Mouse (Mus musculus) yolk sac, embryonic 10.5 days (tissue): ENCODE measurements around the gene Actn1.

ENCODE experiments used
- DNase-seq: peaks from one replicate; pipeline ENCODE4 v3.0.0-alpha.2; 2017; ENCODE audit warnings: low spot score

Gene Actn1

GRCm38 (mm10) chr12:80226101-80226500, 34.1 kb downstream of the Actn1 start:
- no peak for DNase-seq

- DNase-seq = no peak
Observed at GRCm38 (mm10) chr12:80224241-80224731, 35.9 kb downstream of the Actn1 start.

GRCm38 (mm10) chr12:80223511-80223910, 36.7 kb downstream of the Actn1 start:
- no peak for DNase-seq

- DNase-seq = no peak
Observed at GRCm38 (mm10) chr12:80222473-80222872, 37.7 kb downstream of the Actn1 start.

GRCm38 (mm10) chr12:80220260-80221038, 39.7 kb downstream of the Actn1 start:
- no peak for DNase-seq

GRCm38 (mm10) chr12:80218784-80219183, 41.4 kb downstream of the Actn1 start:
- no peak for DNase-seq

GRCm38 (mm10) chr12:80218045-80218611, 42.0 kb downstream of the Actn1 start:
- DNase-seq = no peak

- DNase-seq = no peak
Observed at GRCm38 (mm10) chr12:80217049-80217448, 43.1 kb downstream of the Actn1 start.

GRCm38 (mm10) chr12:80216258-80216881, 43.8 kb downstream of the Actn1 start:
- DNase-seq = peak; percentile 76

GRCm38 (mm10) chr12:80213810-80214209, 46.4 kb downstream of the Actn1 start:
- no peak for DNase-seq

GRCm38 (mm10) chr12:80213263-80213662, 46.9 kb downstream of the Actn1 start:
- DNase-seq = no peak

GRCm38 (mm10) chr12:80210791-80211612, 49.2 kb downstream of the Actn1 start:
- no peak for DNase-seq

- DNase-seq = no peak
Observed at GRCm38 (mm10) chr12:80209914-80210313, 50.3 kb downstream of the Actn1 start.

- no peak for DNase-seq
Observed at GRCm38 (mm10) chr12:80208126-80208820, 51.9 kb downstream of the Actn1 start.

GRCm38 (mm10) chr12:80203284-80203683, 56.9 kb downstream of the Actn1 start:
- no peak for DNase-seq

- DNase-seq = no peak
Observed at GRCm38 (mm10) chr12:80199738-80200137, 60.4 kb downstream of the Actn1 start.

GRCm38 (mm10) chr12:80198487-80198886, 61.7 kb downstream of the Actn1 start:
- DNase-seq = peak; percentile 57

- no peak for DNase-seq
Observed at GRCm38 (mm10) chr12:80197343-80197742, 62.8 kb downstream of the Actn1 start.

GRCm38 (mm10) chr12:80191806-80192205, 68.4 kb downstream of the Actn1 start:
- no peak for DNase-seq

GRCm38 (mm10) chr12:80191371-80191770, 68.8 kb downstream of the Actn1 start:
- no peak for DNase-seq

GRCm38 (mm10) chr12:80190915-80191314, 69.3 kb downstream of the Actn1 start:
- DNase-seq = no peak

- no peak for DNase-seq
Observed at GRCm38 (mm10) chr12:80184041-80184440, 76.1 kb downstream of the Actn1 start.
